Mouse (Mus musculus): ENCODE data around the gene Gipc3. TPM values are rescaled to one million over a fixed set of nuclear protein-coding genes. Genes with fewer than 3 reads are reported as not detected.
A peak's percentile ranks its signal among the peaks of the same experiment; 100 is the strongest.

Gipc3 gene
- total RNA-seq, 4 experiments from 2014 or later: 4.1 to 6.6 (median 5.2) TPM

- DNase-seq (ENCODE audit: low spot score): no peak
Observed at GRCm38 (mm10) chr10:81375322-81375721, 32.3 kb upstream of the Gipc3 start.

- DNase-seq (ENCODE audit: low spot score): no peak
Observed at GRCm38 (mm10) chr10:81367207-81367495, 24.1 kb upstream of the Gipc3 start.

DNA sequence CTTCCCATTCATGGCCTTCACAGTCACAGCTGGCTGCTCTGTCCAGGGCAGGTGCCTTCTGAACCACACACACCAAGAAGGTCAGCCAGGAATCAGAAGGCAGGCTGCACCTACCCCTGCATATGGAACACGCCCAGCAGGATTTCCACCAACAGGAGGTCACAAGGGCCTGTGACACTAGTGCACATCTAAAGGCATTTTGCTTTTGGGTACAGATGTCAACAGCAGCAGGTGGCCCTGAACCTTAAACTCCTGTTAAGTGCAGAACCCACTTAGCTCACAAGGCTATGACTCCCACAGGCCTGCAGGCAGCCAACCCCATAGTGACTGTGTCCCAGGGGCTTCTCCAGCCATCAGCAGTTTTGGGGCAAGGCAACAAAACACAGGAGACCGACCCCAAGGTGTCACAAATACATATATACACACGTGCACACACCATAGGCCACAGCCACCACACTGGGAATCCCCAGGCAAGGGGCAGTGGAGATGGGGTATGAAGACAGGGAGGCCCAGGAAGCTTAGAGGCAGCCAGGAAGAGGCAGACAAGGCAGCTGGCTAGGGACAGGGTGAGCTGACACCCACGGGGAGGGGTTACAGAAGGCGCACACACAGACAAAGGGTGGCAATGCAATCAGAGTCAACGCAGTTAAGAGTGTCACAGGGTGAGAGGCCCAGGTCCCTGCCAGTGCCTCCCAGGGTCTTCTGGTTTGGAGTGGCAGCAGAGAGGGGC lies 23.6 kb upstream of the Gipc3 start:
- DNase-seq (ENCODE audit: low spot score): no peak

DNA sequence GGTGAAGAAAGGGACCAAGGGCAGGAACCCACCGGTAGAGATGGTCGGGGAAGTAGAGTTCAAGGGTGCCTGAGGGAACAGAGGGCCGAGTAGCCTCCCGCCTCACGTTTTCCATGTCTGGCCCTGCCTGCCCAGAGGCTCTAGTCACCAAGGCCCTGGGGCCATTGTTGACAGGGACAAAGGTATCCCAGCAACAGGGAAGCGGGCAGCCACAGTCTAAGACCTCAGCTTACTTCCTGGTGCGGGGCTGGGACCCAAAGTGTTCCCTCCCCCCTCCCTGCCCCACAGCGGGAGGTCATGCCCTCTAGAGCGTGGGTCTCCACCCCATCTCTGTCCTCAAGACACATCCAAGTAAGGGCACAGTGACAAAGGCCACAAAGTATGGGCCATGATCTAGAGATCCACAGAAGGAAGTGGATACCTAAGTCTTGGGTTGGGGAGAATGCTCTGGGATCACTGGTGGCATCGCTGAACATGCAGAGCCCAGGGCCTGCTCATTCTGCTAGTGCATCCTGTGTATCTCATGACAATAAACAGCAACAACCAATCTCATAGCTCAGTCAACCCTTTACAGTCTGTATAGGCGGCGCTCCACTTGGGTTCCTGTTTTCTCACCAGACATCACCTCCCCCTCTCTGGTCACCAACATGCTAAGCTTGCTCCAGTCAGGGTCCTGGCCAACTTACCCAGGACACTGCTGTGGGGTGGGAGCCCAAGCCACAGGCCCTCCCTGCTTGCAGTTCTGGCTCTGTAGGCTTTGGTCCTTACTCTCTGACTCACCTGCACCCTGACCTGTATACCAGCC lies 22.8 kb upstream of the Gipc3 start, which contains the start of gene 4930404N11Rik:
4930404N11Rik (minus strand) TSS at position 145 of the 805 bp plus-strand sequence.
- no peak for DNase-seq (ENCODE audit: low spot score)

DNA sequence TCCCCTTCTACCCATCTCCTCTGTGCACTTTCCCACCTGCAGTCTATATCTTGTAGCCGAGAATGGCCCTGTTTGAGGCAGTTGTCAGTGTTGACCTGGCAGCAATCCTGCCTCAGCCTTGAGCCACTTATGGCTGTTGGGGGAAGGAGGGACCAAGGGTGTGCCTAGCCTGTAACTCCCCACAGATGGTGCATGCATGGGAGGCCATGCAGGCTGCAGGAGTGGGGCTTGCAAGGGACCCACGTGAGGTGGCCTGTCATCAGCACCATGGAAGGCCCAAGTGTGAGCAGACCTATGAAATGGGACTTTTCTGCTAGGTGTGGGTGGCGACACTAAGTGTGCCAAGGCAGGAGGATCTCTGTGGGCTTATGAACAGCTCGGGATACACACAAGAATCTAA lies 22.0 kb upstream of the Gipc3 start:
- DNase-seq (ENCODE audit: low spot score): no peak

- no peak for DNase-seq (ENCODE audit: low spot score)
Observed at GRCm38 (mm10) chr10:81364666-81365065, 21.6 kb upstream of the Gipc3 start.

- DNase-seq (ENCODE audit: low spot score): no peak
Observed at GRCm38 (mm10) chr10:81363436-81364346, 20.6 kb upstream of the Gipc3 start.

DNA sequence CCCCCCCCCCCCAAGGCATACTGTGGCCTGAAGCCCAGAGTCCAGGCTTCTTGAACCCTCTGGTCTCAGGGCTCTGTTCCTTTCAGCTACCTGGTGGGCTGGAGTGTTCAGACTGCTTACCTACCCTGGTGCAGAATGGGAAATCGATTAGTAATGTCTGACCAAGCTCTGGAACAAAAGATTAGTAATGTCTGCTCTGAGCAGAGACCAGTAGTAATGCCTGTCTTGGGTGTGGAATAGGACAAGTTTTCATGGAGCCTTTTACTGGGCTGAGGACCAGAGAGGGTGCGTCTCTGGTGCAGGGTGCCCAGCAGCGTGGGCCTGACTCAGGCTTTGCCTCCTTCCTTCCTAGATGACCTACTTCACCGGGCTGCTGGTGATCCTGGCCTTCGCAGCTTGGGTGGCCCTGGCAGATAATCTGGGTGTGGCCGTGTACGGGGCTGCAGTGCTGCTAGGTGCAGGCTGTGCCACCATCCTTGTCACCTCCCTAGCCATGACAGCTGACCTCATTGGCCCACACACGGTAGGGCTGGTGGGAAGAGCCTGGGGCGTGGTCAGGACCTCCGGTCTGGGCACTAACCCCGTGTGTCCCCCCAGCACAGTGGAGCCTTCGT lies 19.4 kb upstream of the Gipc3 start:
- no peak for DNase-seq (ENCODE audit: low spot score)

DNA sequence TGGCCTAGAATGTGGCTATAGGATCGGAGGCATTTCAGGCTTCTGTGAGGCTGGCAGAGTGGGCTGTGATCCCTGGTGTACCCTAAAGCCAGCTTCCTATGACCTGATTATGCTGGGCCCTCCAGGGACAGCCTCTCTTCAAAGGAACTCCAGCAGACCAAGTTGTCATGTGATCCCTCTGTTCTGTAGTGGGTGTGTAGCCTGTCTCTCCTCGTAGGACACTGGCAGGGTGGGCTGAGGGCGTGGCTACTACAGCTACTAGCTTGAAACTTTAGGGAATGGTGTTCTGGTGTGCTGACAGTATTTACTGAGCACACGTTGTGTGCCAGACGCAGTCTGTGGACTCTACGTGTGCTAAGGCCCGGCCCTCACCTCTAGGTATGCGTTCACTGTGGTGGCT lies 17.7 kb upstream of the Gipc3 start:
- no peak for DNase-seq (ENCODE audit: low spot score)

DNA sequence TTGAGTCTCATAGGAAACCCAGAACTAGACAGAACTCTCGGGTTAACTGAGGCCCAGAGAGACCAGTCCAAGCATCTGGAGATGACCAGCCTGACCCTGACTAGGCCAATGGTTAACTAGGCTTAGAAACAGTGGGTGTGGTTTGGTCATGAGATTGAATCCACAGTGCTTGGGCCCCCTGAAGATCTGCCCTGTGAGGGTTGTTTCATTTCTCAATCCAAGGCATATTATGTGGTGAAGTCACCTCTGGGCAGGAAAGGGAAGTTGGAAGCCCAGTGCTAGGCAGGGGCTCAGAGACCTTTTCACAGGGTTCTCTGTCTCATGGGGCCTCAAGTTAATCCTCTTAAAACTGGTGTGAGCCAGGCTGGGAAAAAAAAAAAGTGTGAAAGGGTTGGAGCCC lies 15.8 kb upstream of the Gipc3 start:
- DNase-seq (ENCODE audit: low spot score): no peak

DNA sequence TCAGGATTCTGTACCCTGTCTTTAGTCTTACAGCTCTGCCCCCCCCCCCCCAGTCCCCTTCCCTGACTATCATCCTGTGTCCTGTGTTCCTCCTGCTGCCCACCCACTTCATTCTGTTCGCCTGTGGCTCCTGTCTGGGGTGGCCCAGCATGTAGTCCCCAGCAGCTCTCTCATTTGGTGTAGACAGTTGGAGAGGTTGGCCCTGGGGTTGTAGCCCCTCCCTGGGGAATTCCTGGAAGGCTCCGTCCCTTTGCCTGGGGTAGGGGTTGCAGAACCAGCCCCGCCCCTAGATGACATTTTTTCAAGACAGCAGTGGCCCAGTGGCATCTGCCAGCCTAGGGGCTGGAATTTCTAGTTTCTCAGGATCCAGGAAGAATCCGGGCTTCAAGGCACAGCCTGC lies 15.1 kb upstream of the Gipc3 start:
- no peak for DNase-seq (ENCODE audit: low spot score)

- peak; percentile 88 for DNase-seq (ENCODE audit: low spot score)
Observed at GRCm38 (mm10) chr10:81356991-81357844, 14.2 kb upstream of the Gipc3 start, which contains the start of gene Mfsd12. Gene Mfsd12 (plus strand): TSS chr10:81357491.

GRCm38 (mm10) chr10:81356352-81356990 lies 13.4 kb upstream of the Gipc3 start:
- no peak for DNase-seq (ENCODE audit: low spot score)

- DNase-seq (ENCODE audit: low spot score): no peak
Observed at GRCm38 (mm10) chr10:81355533-81355932, 12.5 kb upstream of the Gipc3 start.

- DNase-seq (ENCODE audit: low spot score): no peak
Observed at GRCm38 (mm10) chr10:81354738-81355477, 11.8 kb upstream of the Gipc3 start.

DNA sequence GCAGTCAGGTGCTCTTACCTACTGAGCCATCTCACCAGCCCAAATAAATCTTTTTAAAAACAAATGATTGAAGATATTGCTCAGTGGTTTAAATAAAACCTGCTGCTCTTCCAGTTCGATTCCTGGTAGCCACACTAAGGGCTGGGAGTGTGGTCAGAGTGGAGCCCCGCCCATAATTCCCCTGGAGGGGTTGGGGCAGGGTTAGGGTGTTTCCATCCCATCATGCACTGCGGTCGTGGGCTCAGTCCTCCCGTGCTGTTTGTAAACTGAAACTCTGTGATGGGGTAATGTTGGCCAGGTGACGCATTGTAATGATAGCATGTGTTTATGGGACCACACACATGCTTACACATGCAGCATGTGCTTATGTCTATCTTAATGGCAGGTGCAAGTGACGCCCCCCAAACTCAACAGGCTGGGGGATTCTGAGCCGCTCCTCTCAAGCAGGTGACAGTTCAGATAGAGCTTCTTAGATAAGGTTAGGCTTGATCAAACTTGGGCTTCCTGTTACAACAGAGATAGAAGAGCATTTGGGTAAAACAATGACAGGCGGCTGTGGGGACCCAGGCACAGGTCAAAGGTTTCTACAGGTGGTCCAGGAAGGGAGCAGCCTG lies 8.7 kb upstream of the Gipc3 start:
- DNase-seq (ENCODE audit: low spot score): no peak

DNA sequence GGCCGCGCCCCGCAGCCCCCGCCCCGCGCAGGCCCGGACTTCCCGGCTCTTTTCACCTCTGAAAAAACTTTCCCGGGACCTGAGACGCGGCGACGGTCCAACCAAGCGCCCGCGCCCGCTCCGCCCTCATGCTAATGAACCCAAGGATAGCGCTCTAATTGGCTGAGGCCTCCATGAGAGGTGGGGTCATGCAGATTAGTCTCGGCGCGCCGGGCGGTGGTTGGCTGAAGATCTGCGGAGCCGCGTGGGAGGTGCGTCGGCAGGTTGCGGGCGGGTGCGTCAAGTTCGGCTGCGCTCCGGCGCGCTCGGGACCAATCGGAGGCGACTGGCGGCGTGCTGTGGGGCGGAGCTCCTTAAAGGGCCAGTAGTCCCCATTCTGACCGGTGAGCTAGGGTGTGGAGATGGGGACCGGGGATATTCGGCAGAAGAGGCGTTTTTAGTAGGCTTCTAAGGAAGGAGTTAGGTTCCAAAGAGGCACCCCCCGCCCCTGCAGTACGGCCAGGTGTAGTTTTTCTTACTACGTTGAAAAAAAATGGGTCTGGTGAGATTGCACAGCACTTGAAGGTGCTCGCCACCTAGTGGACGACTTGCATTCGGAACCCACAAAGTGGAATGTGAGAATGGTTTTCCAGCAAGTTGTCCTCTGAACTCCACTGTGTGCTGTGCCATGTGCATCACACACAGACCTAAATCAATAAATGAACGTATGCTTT lies 7.4 kb upstream of the Gipc3 start, which contains the start of gene Hmg20b:
Hmg20b (minus strand) TSS at position 130 of the 713 bp plus-strand sequence.
- DNase-seq (ENCODE audit: low spot score): peak; percentile 99

- DNase-seq (ENCODE audit: low spot score): no peak
Observed at GRCm38 (mm10) chr10:81349961-81350350, 6.9 kb upstream of the Gipc3 start.

All from heart, adult 8-10 months (tissue).